Mouse (Mus musculus): ENCODE measurements at regions not wholly inside any gene's neighbourhood (a gene's known extent, or its start where the extent isn't known, plus 50 kb on each side); places are given as distances from the start of the nearest gene placed in this dataset.

DNA sequence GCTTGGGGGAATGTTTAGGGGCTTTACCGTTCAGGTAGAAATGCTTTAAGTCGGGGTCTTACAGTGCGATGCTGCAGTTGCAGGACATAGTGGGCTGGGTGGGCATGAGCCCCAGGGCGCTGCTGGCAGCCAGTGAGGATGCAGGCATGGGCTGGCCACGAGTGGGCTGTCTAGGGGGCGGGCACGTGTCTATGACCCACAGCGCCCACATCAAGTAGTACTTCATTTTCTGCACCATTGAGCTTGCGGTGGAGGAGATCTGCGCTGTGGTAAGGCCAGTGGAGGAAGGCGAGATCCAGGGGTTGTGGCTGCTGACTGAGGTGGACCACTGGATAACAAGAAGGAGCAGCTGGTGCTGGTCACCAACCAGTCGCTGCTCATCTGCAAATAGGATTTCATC, 52.4 kb upstream of the Olfr291 start:
- DNase-seq (ENCODE audit: low spot score) = no peak

DNA sequence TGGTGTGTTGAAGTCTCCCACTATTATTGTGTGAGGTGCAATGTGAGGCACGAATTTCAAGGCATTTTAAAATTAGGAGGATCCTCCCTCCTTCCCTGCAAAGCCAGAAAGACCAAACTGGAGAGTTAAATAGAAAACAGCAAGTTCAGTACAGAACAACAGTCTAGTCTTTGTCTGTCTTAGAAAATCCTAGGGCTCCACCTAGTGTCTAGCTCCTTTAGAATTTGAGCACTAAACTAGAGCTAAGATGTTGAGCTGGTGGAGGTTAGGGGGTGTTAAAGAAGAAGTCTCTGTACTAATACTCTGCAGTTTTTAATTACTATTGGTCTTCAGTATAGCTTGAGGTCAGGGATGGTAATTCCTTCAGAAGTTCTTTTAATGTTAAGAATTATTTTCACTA, 58.7 kb upstream of the Olfr291 start:
- DNase-seq (ENCODE audit: low spot score) = no peak

DNA sequence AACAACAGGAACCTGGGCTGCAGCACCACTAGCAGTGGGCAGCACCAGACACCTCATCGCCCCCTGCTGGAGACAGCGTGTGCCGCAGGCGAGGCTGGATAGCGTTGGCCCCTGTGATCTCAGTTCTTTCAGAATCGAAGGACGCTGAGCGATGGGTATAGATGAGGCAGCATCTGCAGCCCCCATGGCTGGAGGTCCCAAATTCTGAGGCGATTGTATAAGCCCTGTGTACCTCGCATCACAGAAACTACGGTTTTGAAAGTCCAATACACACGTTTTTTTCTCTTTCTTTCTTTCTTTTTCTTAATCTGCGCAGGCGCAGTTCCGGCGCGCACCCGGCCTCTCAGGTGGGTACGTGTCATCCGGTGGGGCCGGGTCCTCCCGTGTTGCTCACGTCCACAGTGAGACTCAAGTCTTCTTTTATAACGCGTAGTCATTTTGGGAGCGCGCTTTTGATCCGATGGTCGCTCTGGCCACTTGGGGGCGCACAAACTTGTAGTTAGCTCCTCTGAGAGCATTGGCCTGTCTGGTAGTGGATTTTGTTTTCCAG, 74.0 kb upstream of the Olfr291 start:
- DNase-seq (ENCODE audit: low spot score) = peak; percentile 88

DNA sequence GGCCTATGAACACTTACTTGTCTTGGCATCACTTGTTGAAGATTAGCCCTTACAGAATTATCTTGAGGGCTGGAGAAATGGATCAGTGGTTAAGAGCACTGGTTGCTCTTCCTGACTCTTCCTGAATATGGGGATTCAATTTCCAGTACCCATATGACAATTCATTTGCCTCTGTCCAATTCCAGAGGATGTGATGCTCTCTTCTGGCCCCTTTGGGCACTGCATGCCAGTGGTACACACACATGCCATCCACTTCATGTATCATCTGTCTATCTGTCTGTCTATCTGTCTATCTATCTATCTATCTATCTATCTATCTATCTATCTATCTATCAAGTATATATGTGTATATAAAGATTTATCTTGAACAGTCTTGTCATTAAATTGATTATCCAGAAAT, 75.7 kb upstream of the Olfr291 start:
- no peak for DNase-seq (ENCODE audit: low spot score)

DNA sequence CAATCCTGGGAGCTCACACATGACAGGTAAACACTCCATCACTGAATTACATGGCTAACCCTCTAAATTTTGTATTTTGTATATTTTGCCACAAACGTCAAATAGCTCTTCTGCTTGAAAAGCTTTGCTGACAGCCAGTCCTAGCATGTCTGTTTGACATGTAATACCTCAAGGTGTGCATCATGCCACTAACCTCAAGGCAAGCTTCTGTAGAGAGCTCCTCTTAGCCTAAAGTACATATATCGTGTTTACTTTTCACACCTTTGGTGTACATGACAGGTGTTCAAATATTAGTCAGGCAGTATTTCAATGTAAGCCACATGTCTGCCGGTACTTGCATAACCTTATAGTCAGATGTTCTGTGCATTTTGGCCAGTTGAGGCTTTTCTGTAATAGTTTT, 66.5 kb upstream of the Zfand6 start:
- no peak for DNase-seq (ENCODE audit: low spot score)

DNA sequence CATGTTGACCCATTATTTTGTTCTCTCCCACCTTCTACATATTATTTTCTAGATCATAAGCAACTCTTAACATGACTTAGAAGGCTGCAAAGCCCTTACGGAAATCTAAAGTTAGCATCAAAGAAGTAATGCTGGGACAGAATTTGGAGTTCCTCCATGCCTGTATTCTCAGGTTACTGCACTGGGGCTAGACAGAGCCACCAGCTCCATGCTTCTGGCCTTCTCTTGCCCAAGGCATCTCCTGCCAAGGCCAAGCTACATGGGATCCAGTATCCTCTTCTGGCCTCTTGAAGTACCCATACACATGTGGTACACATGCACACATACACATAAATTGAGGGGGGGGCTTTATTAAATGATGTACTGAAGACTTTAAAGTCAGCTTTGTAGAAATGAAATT, 63.6 kb upstream of the Zfand6 start:
- no peak for DNase-seq (ENCODE audit: low spot score)

DNA sequence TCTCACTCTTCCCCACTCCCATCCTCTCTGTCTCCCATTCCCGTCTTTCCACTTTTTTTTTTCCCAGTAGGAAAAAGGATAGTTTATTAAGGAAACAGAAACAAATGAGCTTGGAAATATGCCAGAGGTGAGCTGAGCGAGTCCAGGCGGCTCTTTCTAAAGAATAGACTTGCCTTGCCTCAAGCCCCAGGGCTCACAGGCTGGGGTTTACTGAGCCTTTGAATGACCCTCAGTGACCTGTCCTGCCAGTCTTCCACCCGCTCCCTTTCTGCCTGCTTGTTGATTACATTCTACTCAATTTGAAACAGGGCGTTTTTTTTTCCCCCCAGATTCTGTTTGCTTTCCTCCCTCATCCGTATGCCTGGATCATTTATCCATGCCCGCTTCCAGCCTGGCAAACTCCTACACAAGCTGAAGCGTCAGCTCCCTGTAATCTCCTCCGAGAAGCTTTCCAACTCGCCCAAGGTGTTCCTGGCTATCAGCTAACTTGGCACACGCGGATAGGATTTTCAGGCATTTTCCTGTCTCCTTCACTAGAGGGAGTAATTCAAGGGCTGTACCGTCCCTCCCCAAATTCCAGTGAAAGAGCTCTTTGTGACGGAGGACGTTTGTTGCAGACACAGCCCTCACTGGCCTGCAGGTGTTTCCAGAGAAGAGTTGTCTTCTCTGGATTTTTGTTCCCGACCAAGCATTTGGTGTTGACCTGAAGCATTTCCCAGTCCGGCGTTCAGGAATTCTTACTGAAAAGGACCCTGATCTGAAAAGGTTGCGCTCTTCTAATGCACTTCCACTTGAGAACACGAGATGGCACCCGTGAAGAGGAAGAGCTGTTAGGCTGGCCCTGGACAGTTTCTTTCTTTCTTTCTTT, 59.9 kb upstream of the Zfand6 start:
- peak; percentile 58 for DNase-seq (ENCODE audit: low spot score)

DNA sequence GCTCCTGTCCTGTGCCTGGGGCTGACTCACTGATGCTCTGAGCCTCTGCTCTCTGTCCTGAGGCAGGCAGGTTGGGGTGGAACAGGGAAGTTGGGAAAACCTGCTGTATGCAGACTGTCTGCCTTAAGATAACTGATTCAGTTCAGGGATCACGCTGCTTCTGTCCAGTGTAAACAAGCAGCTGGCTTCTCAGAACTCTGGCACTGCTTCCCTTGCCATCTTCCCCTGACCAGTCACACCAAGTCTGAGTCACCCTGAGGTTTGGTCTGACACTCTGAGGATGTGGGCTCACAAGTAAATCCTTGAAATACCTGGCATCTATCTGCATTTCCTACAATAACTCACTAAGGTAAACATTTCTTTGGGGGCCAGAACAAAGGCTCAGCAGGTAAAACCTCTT, 58.1 kb upstream of the Zfand6 start:
- no peak for DNase-seq (ENCODE audit: low spot score)

DNA sequence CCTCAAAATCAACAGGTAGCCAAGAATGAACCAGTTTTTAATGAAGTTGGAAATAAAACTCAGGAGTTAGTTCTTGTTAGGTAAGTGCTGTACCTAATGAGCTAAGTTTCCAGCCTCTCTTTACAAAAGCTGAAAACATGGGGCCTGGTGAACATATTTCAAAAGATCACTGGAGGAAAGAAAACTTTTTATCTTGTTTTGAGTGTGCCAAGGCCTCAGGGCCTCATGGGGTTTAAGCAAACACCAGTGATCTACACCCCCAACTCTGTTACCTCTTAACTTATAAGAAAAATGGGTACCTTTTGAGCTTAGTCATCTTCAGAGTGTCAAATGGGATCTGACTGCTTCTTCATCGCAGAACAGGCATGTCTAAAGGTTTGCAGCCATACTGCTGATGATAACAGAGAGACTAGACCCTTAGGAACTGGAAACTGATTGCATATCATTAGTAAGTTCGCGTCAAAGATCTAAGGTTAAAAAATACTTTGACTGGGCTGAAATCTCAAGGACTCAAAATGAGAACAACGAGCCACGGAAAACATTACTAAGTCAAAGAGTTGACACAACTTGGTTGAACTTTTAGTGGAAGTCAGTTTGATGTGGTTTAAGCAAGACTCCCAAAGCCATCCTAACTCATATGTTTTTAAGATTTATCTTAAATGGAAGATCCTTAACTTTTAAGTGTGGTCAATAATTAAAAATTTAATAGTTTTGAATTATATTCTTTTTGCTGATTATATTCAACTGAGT, 54.7 kb upstream of the Zfand6 start:
- DNase-seq (ENCODE audit: low spot score) = no peak

DNA sequence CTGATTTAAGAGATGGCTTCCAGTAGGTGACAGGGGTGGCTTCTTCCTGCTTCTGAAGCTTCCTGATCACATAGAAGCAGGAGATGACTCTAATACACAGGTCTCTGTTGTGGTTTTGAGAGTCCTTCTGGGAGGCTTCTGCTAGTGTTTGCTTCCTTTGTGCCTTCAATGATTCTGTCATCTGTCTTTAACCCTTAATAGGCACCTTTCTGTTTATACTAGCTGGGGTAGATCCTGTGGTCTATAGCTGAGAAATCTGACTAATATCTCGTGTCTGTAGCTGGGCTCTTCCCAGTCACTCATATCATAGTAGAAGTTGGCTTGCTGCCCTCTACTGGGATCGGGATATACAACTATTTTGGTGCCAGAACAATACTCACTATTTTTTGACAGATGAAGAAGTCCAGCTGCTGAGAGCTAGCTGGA, 50.2 kb upstream of the Zfand6 start:
- peak; percentile 42 for DNase-seq (ENCODE audit: low spot score)

Data from c-Kit-positive CD71-positive TER-119-positive erythroid progenitor cells, embryonic 14.5 days (primary cell).